Mouse (Mus musculus) CH12.LX (cell line): ENCODE data around the gene H2al1m. TPM values are rescaled to one million over a fixed set of nuclear protein-coding genes. Genes with fewer than 3 reads are reported as not detected.

Experiments
- DNase-seq: peaks from one replicate; pipeline ENCODE4 v3.0.0-alpha.2; 2013; ENCODE audit errors: extremely low read depth
- H3K27ac ChIP-seq: 2 replicates; pipeline ENCODE4 v1.5.1; 2012; ENCODE audit warnings: low read depth, mild to moderate bottlenecking, control low read depth, moderate library complexity; ENCODE audit not compliant: insufficient read depth
- H3K27me3 ChIP-seq: replicated peaks from 2 replicates; pipeline ENCODE3; 2012; ENCODE audit warnings: inconsistent platforms
- H3K36me3 ChIP-seq, 2 experiments: replicated peaks in 1 of 2; 2 replicates each; pipeline versions ENCODE3 to v1.6.1; 2012; ENCODE audit warnings: inconsistent platforms in 1 of 2, low read length in 1 of 2, mild to moderate bottlenecking in 1 of 2, mixed read lengths in 1 of 2, moderate library complexity in 1 of 2; ENCODE audit not compliant: control insufficient read depth in 1 of 2, insufficient read depth in 1 of 2
- H3K4me1 ChIP-seq, 2 experiments: 2 replicates each; pipeline ENCODE4 v1.6.1; 2012; ENCODE audit warnings: inconsistent platforms in 1 of 2, moderate library complexity in 1 of 2; ENCODE audit not compliant: insufficient read depth in 2 of 2, control insufficient read depth in 1 of 2
- H3K4me2 ChIP-seq: 2 replicates; pipeline ENCODE4 v1.6.1; 2012; ENCODE audit warnings: low read depth, mild to moderate bottlenecking, control low read depth; ENCODE audit not compliant: poor library complexity, insufficient read depth, severe bottlenecking
- H3K4me3 ChIP-seq, 3 experiments: fragments of 150-350 bp in 1 of 3; sonication (generic) in 1 of 3; replicated peaks in 1 of 3; 2 replicates each; pipeline versions ENCODE3 to v1.5.1; 2011 to 2012; ENCODE audit warnings: low read depth in 2 of 3, low read length in 2 of 3, mild to moderate bottlenecking in 2 of 3, moderate library complexity in 2 of 3, control low read depth in 1 of 3, improper control_type of control experiment in 1 of 3, inconsistent platforms in 1 of 3, mixed read lengths in 1 of 3; ENCODE audit not compliant: poor library complexity in 1 of 3
- H3K79me2 ChIP-seq: replicated peaks from 2 replicates; pipeline ENCODE4 v1.6.1; 2012; ENCODE audit warnings: mild to moderate bottlenecking, moderate library complexity; ENCODE audit not compliant: control insufficient read depth, poor library complexity, insufficient read depth, severe bottlenecking; ENCODE audit errors: extremely low read depth
- H3K9ac ChIP-seq: 2 replicates; pipeline ENCODE4 v1.6.1; 2012; ENCODE audit warnings: low read depth, mild to moderate bottlenecking, control low read depth, moderate library complexity; ENCODE audit not compliant: insufficient read depth
- H3K9me3 ChIP-seq: replicated peaks from 2 replicates; pipeline ENCODE3; 2012; ENCODE audit warnings: low read length, inconsistent platforms, mixed read lengths
- BHLHE40 ChIP-seq: IDR thresholded peaks from 2 replicates; pipeline ENCODE4 v1.6.1; 2011; ENCODE audit warnings: mild to moderate bottlenecking, low read depth, low read length, improper control_type of control experiment
- CHD1 ChIP-seq: IDR thresholded peaks from 2 replicates; pipeline ENCODE4 v1.6.1; 2012; ENCODE audit warnings: low read depth, low read length, improper control_type of control experiment, inconsistent platforms
- CHD2 ChIP-seq: IDR thresholded peaks from 2 replicates; pipeline ENCODE4 v1.6.1; 2011; ENCODE audit warnings: low read length, improper control_type of control experiment
- CTCF ChIP-seq, 2 experiments: IDR thresholded peaks in 1 of 2; conservative IDR thresholded peaks in 1 of 2; 2 replicates each; pipeline ENCODE4 v1.5.1; 2011 to 2012; ENCODE audit warnings: low read depth in 2 of 2, low read length in 2 of 2, improper control_type of control experiment in 1 of 2, inconsistent platforms in 1 of 2, mild to moderate bottlenecking in 1 of 2, moderate library complexity in 1 of 2
- EP300 ChIP-seq: IDR thresholded peaks from 2 replicates; pipeline ENCODE4 v1.6.1; 2011; ENCODE audit warnings: low read length, improper control_type of control experiment
- MAZ ChIP-seq: IDR thresholded peaks from 2 replicates; pipeline ENCODE4 v1.6.1; 2012; ENCODE audit warnings: low read depth, mild to moderate bottlenecking, inconsistent platforms, low read length, improper control_type of control experiment, moderate library complexity
- MEF2A ChIP-seq: IDR thresholded peaks from 2 replicates; pipeline ENCODE4 v1.6.1; 2014; ENCODE audit warnings: low read depth, mild to moderate bottlenecking, inconsistent platforms, low read length, improper control_type of control experiment, borderline replicate concordance
- MXI1 ChIP-seq: IDR thresholded peaks from 2 replicates; pipeline ENCODE4 v1.6.1; 2011; ENCODE audit warnings: mild to moderate bottlenecking, low read depth, low read length, improper control_type of control experiment
- MYC ChIP-seq: IDR thresholded peaks from 2 replicates; pipeline ENCODE4 v1.6.1; 2011; ENCODE audit warnings: low read depth, mild to moderate bottlenecking, improper control_type of control experiment, low read length
- NELFE ChIP-seq: IDR thresholded peaks from 2 replicates; pipeline ENCODE4 v1.6.1; 2011; ENCODE audit warnings: low read depth, low read length, improper control_type of control experiment
- POLR2A ChIP-seq: IDR thresholded peaks from 2 replicates; pipeline ENCODE4 v1.6.1; 2011; ENCODE audit warnings: low read depth, mild to moderate bottlenecking, improper control_type of control experiment, low read length
- RAD21 ChIP-seq: IDR thresholded peaks from 2 replicates; pipeline ENCODE4 v1.6.1; 2011; ENCODE audit warnings: low read depth, mild to moderate bottlenecking, low read length, improper control_type of control experiment, moderate library complexity
- RCOR1 ChIP-seq: conservative IDR thresholded peaks from 2 replicates; pipeline ENCODE4 v1.6.1; 2012; ENCODE audit warnings: low read depth, mild to moderate bottlenecking, inconsistent platforms, low read length, improper control_type of control experiment
- SIN3A ChIP-seq: IDR thresholded peaks from 2 replicates; pipeline ENCODE4 v1.6.1; 2012; ENCODE audit warnings: low read length, improper control_type of control experiment, inconsistent platforms
- TCF12 ChIP-seq: IDR thresholded peaks from 2 replicates; pipeline ENCODE4 v1.6.1; 2014; ENCODE audit warnings: low read depth, mild to moderate bottlenecking, inconsistent platforms, low read length, improper control_type of control experiment
- UBTF ChIP-seq: IDR thresholded peaks from 2 replicates; pipeline ENCODE4 v1.6.1; 2012; ENCODE audit warnings: low read depth, mild to moderate bottlenecking, inconsistent platforms, low read length, improper control_type of control experiment, moderate library complexity
- USF2 ChIP-seq: conservative IDR thresholded peaks from 2 replicates; pipeline ENCODE4 v1.6.1; 2011; ENCODE audit warnings: low read depth, low read length, improper control_type of control experiment
- ZC3H11A ChIP-seq: IDR thresholded peaks from 2 replicates; pipeline ENCODE4 v1.6.1; 2012; ENCODE audit warnings: low read depth, mild to moderate bottlenecking, inconsistent platforms, low read length, improper control_type of control experiment
- dilution Hi-C: fragments of 300-500 bp; cut with MboI; formaldehyde crosslinking; loops from 2 replicates; pipeline ENCODE4 v1.14.3; 2020; ENCODE audit warnings: low sequenced_read_pairs; ENCODE audit not compliant: extremely low pct_unique_long_range_greater_than_20kb, extremely low pct_ligation_motif_present
- in situ Hi-C: fragments of 300-500 bp; cut with MboI; formaldehyde crosslinking; loops from 3 replicates; pipeline ENCODE4 v1.14.3; 2019; ENCODE audit warnings: low sequenced_read_pairs, low pct_ligation_motif_present, low pct_unique_long_range_greater_than_20kb, mixed read lengths
- polyA plus RNA-seq: library from polyadenylated mRNA; unstranded; fragments of >175 nt; gene quantifications from 2 replicates; pipeline ENCODE4 v1.2.1, GENCODE M21; 2012; ENCODE audit warnings: low read depth; ENCODE audit not compliant: insufficient read length
- total RNA-seq, 2 experiments: library from RNA; depleted of rRNA; stranded (reverse); fragments of 300-350 nt in 1 of 2; fragments of >200 nt in 1 of 2; gene quantifications; 2 replicates each; pipeline ENCODE4 v1.2.3; 2012 to 2014

H2al1m gene
- total and polyA plus RNA-seq, 3 experiments = not detected

GRCm38 (mm10) chrX:9254901-9255300 lies 28.7 kb upstream of the H2al1m start:
- no peaks in the 10 kb centered on the region for H3K36me3 ChIP-seq
- H3K9ac ChIP-seq = no peak overlapping the region
- peaks cover 0 to 5% of the 10 kb centered on the region in 2 experiments; a peak in 1 of 4 replicates for H3K4me1 ChIP-seq
- TF ChIP-seq MEF2A (no peak), CHD2 (no peak), MAZ (no peak), EP300 (no peak), POLR2A (no peak), CTCF (conservative IDR thresholded peaks at IDR 0.05 in 1 of 2, IDR thresholded peaks at IDR 0.05 in 1 of 2; ENCODE audit: low read depth in 2 of 2, low read length in 2 of 2) (no peak), UBTF (no peak), BHLHE40 (no peak), NELFE (no peak), ZC3H11A (no peak), RCOR1 (no peak), TCF12 (no peak), RAD21 (no peak)
- DNase-seq = no peak
- no peaks in the 10 kb centered on the region for H3K27me3 ChIP-seq
- no peaks in the 10 kb centered on the region for H3K79me2 ChIP-seq
- no peaks in the 10 kb centered on the region for H3K9me3 ChIP-seq
- dilution Hi-C loops (no loop called here), in situ Hi-C loops (no loop called here)
- no peak overlapping the region for H3K4me3 ChIP-seq
- no peak overlapping the region for H3K27ac ChIP-seq
- H3K4me2 ChIP-seq = no peak overlapping the region

GRCm38 (mm10) chrX:9256766-9257165 lies 26.8 kb upstream of the H2al1m start, which contains the start of gene Gm14862:
TSS of gene Gm14862 (minus strand) at chrX:9256899.
- Histone ChIP-seq H3K9ac (no peak within 1 kb of the TSS), H3K4me2 (no peak within 1 kb of the TSS)
- no peak for DNase-seq

More at GRCm38 (mm10) chrX:9256766-9257165, 26.8 kb upstream of the H2al1m start, which contains the start of gene Gm14862:
- Histone ChIP-seq H3K36me3 (no peaks in the 10 kb centered on the region), H3K27me3 (no peaks in the 10 kb centered on the region)
- TF ChIP-seq UBTF = no peak
- TF ChIP-seq MYC = no peak
- TF ChIP-seq USF2 = no peak
- no peak for TF ChIP-seq MXI1
- no peak for TF ChIP-seq MAZ
- no peak for TF ChIP-seq NELFE
- no peak for TF ChIP-seq CHD1
- no peak for TF ChIP-seq SIN3A
- TF ChIP-seq RCOR1 = no peak
- TF ChIP-seq, all 38 proteins: peak for 0
- no peaks in the 10 kb centered on the region for H3K79me2 ChIP-seq
- no peak within 1 kb of the TSS for H3K27ac ChIP-seq
- dilution Hi-C loops (no loop called here), in situ Hi-C loops (no loop called here)
- H3K4me3 ChIP-seq = no peak within 1 kb of the TSS
- peaks cover 0 to 5% of the 10 kb centered on the region in 2 experiments; a peak in 1 of 4 replicates for H3K4me1 ChIP-seq
- no peaks in the 10 kb centered on the region for H3K9me3 ChIP-seq
